Mouse (Mus musculus) ES-Bruce4 (cell line): ENCODE measurements at regions not wholly inside any gene's neighbourhood (a gene's known extent, or its start where the extent isn't known, plus 50 kb on each side); places are given as distances from the start of the nearest gene placed in this dataset.

Experiments
- H3K27ac ChIP-seq: 2 replicates; pipeline ENCODE4 v1.5.1; 2012; ENCODE audit warnings: low read length, inconsistent platforms; ENCODE audit not compliant: insufficient read depth
- H3K27me3 ChIP-seq: 2 replicates; pipeline ENCODE4 v1.6.1; 2012; ENCODE audit warnings: mild to moderate bottlenecking, low read length, inconsistent platforms; ENCODE audit not compliant: control insufficient read depth, poor library complexity, insufficient read depth, severe bottlenecking
- H3K36me3 ChIP-seq: 2 replicates; pipeline ENCODE4 v1.6.1; 2012; ENCODE audit warnings: inconsistent platforms, mild to moderate bottlenecking, low read length, moderate library complexity; ENCODE audit not compliant: control insufficient read depth, poor library complexity, insufficient read depth, severe bottlenecking
- H3K4me1 ChIP-seq: one replicate; pipeline ENCODE4 v1.8.1; 2011; ENCODE audit warnings: low read length; ENCODE audit not compliant: control insufficient read depth, insufficient read depth
- H3K4me3 ChIP-seq: 2 replicates; pipeline ENCODE4 v1.5.1; 2011; ENCODE audit warnings: low read depth, mild to moderate bottlenecking, low read length
- H3K9ac ChIP-seq: 2 replicates; pipeline ENCODE4 v1.6.1; 2012; ENCODE audit warnings: low read depth, mild to moderate bottlenecking, inconsistent platforms; ENCODE audit not compliant: poor library complexity, severe bottlenecking
- H3K9me3 ChIP-seq: replicated peaks from 2 replicates; pipeline ENCODE4 v1.6.1; 2012; ENCODE audit warnings: mild to moderate bottlenecking, low read length, inconsistent platforms; ENCODE audit not compliant: control insufficient read depth, poor library complexity, insufficient read depth, severe bottlenecking
- CTCF ChIP-seq: IDR thresholded peaks from one replicate; pipeline ENCODE4 v1.8.1; 2011; ENCODE audit warnings: low read depth, low read length
- EP300 ChIP-seq: IDR thresholded peaks from 2 replicates; pipeline ENCODE4 v1.6.1; 2011; ENCODE audit warnings: low read depth, low read length; ENCODE audit not compliant: insufficient read depth
- POLR2A ChIP-seq: IDR thresholded peaks from one replicate; pipeline ENCODE4 v1.8.1; 2011; ENCODE audit warnings: low read length; ENCODE audit not compliant: insufficient read depth

GRCm38 (mm10) chr13:72212747-72213146 lies 249.2 kb upstream of the Irx1 start:
- H3K36me3 ChIP-seq: no peaks in the 10 kb centered on the region
- no peak overlapping the region for H3K9ac ChIP-seq
- H3K4me1 ChIP-seq: no peaks in the 10 kb centered on the region
- no peak overlapping the region for H3K27ac ChIP-seq
- no peak overlapping the region for H3K4me3 ChIP-seq
- TF ChIP-seq CTCF: no peak
- TF ChIP-seq EP300: no peak
- TF ChIP-seq POLR2A: no peak
- no peaks in the 10 kb centered on the region for H3K9me3 ChIP-seq
- H3K27me3 ChIP-seq: no peaks in the 10 kb centered on the region

DNA sequence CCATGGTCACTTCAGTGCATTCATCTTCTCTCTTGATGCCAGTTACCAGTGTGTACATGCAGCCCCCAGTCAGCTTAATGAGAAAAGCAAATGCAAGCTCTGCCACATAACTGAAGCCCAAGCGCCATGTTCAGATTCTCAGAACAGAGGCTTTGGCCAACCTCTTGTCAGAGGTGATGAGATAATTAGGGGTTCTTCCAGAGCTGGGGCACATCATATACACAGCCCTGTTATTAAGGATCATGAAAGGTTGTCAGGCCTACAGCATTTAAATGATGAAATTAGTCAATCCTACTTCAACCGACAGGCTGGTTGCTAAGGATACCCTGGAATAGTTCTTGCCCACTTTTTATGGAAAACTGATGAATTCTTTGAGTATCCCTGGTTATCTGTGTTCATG lies 255.8 kb upstream of the Irx1 start:
- no peaks in the 10 kb centered on the region for H3K36me3 ChIP-seq
- TF ChIP-seq EP300: no peak
- no peaks in the 10 kb centered on the region for H3K4me1 ChIP-seq
- no peak overlapping the region for H3K4me3 ChIP-seq
- H3K27me3 ChIP-seq: no peaks in the 10 kb centered on the region
- H3K9me3 ChIP-seq: no peaks in the 10 kb centered on the region
- H3K9ac ChIP-seq: no peak overlapping the region
- no peak overlapping the region for H3K27ac ChIP-seq

- Histone ChIP-seq H3K27me3 (no peaks in the 10 kb centered on the region), H3K36me3 (no peaks in the 10 kb centered on the region), H3K9me3 (no peaks in the 10 kb centered on the region), H3K9ac (no peak overlapping the region), H3K4me3 (no peak overlapping the region), H3K4me1 (no peaks in the 10 kb centered on the region), H3K27ac (no peak overlapping the region)
- TF ChIP-seq CTCF (no peak), POLR2A (no peak)
Measured at GRCm38 (mm10) chr13:72227102-72227501, 263.6 kb upstream of the Irx1 start.

DNA sequence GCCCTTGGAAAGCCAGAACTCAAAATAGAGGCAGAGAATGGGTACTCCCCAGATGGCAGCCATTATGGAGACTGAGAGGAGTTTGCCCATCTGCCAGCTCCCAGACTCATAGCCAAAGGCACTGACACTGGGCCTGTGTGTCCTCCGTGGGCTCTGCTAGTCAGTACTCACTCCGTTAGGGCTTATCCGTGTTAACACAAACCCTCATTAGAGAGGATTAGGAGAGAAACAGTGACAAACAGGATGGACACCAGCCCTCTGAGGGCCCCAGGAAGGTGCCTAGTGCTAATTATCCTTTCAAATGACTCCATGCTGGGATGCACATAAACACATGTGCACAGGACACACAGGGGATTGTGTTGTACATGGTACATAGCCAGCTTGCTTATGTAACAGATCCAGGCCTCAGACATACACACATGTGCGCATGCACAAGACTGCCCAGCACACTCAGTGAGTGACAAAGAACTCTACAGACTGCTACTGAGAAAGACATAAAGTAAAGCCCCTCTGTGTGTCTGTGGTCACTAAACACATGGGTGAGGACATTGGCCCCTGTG lies 267.6 kb upstream of the Irx1 start:
- no peak for TF ChIP-seq EP300
- no peak for TF ChIP-seq POLR2A
- no peak for TF ChIP-seq CTCF
- Histone ChIP-seq H3K27ac (no peak overlapping the region), H3K36me3 (no peaks in the 10 kb centered on the region)

DNA sequence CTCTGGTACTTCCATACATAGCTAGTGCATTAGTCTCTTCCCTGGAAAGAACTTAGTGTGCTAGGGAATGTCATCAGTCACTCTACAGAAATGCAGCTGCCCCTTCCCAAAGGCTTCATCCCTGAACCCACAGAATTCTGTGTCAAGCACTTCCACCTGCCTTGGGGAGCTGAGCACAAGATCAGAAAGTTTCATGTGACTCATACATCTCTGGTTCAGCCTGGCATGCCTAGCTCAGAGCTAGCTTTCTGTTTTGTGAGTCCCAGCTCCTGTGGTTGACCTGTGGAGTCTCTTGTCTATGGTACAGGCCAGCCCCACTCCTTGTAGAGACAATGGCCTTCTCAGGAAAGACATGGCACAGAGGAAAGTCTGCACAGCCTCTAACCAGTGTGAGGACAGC lies 268.6 kb upstream of the Irx1 start:
- no peak for TF ChIP-seq EP300
- no peak for TF ChIP-seq POLR2A
- Histone ChIP-seq H3K27me3 (no peaks in the 10 kb centered on the region), H3K4me1 (no peaks in the 10 kb centered on the region), H3K36me3 (no peaks in the 10 kb centered on the region), H3K27ac (no peak overlapping the region), H3K9me3 (no peaks in the 10 kb centered on the region), H3K9ac (no peak overlapping the region), H3K4me3 (no peak overlapping the region)

More for the DNA sequence above, 267.6 kb upstream of the Irx1 start:
- H3K4me1 ChIP-seq: no peaks in the 10 kb centered on the region
- H3K9ac ChIP-seq: no peak overlapping the region
- no peaks in the 10 kb centered on the region for H3K9me3 ChIP-seq
- H3K27me3 ChIP-seq: no peaks in the 10 kb centered on the region
- H3K4me3 ChIP-seq: no peak overlapping the region

GRCm38 (mm10) chr13:72241919-72242318 lies 278.4 kb upstream of the Irx1 start:
- TF ChIP-seq POLR2A: no peak
- no peak for TF ChIP-seq CTCF
- no peak for TF ChIP-seq EP300
- Histone ChIP-seq H3K9me3 (no peaks in the 10 kb centered on the region), H3K27ac (no peak overlapping the region), H3K27me3 (no peaks in the 10 kb centered on the region), H3K4me3 (no peak overlapping the region), H3K4me1 (no peaks in the 10 kb centered on the region), H3K36me3 (no peaks in the 10 kb centered on the region), H3K9ac (no peak overlapping the region)

DNA sequence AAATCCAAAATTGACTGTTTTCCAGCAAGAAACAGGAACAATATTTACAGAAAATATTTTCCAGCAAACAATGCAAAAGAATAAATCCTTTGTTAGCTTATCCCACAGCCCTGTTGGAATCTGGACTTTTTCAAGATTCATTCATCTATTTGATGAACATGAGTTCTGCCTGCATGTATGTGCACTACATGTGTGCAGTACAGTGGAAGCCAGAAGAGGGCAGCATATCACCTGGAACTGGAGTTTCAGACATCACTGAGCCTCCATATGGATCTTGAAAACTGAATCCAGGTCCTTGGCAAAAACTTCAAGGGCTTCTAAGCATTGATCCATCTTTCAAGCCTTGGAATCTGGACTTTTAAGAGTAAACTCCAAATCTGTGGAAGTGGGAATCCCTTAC lies 286.9 kb upstream of the Irx1 start:
- no peak overlapping the region for H3K9ac ChIP-seq
- TF ChIP-seq EP300: no peak
- TF ChIP-seq POLR2A: no peak
- no peak for TF ChIP-seq CTCF
- no peaks in the 10 kb centered on the region for H3K27me3 ChIP-seq
- H3K4me1 ChIP-seq: peaks cover 4% of the 10 kb centered on the region
- no peak overlapping the region for H3K27ac ChIP-seq
- no peaks in the 10 kb centered on the region for H3K36me3 ChIP-seq
- H3K9me3 ChIP-seq: no peaks in the 10 kb centered on the region; the same call in 1 of the 2 replicates
- no peak overlapping the region for H3K4me3 ChIP-seq
